Mouse (Mus musculus) forebrain, embryonic 10.5 days (tissue): ENCODE measurements around the gene Cyp2d12. TPM values are rescaled to one million over a fixed set of nuclear protein-coding genes. Genes with fewer than 3 reads are reported as not detected.

Experiments
- DNase-seq: peaks from one replicate; pipeline ENCODE4 v3.0.0-alpha.2; 2017; ENCODE audit warnings: low spot score; ENCODE audit errors: extremely low spot score
- H3K27ac ChIP-seq: fragments of 300-500 bp; sonication (generic); 2 replicates; pipeline ENCODE4 v1.5.1; 2016; ENCODE audit warnings: mild to moderate bottlenecking
- H3K27me3 ChIP-seq: fragments of 300-500 bp; sonication (generic); 2 replicates; pipeline ENCODE4 v1.6.1; 2016; ENCODE audit warnings: mild to moderate bottlenecking; ENCODE audit not compliant: poor library complexity, severe bottlenecking
- H3K36me3 ChIP-seq: fragments of 300-500 bp; sonication (generic); replicated peaks from 2 replicates; pipeline ENCODE4 v1.6.1; 2016; ENCODE audit warnings: mild to moderate bottlenecking, moderate library complexity
- H3K4me1 ChIP-seq: fragments of 300-500 bp; sonication (generic); 2 replicates; pipeline ENCODE4 v1.6.1; 2016
- H3K4me3 ChIP-seq: fragments of 300-500 bp; sonication (generic); 2 replicates; pipeline ENCODE4 v1.5.1; 2016; ENCODE audit warnings: mild to moderate bottlenecking, moderate library complexity
- H3K9me3 ChIP-seq: fragments of 300-500 bp; sonication (generic); 2 replicates; pipeline ENCODE4 v1.6.1; 2016; ENCODE audit warnings: mild to moderate bottlenecking, moderate library complexity
- WGBS: fragments of 180-500 bp; shearing (Covaris S2); methylation state at CpG from one replicate; pipeline ENCODE4 v1.1.7; 2016; 5-methylcytosine and 5-hydroxymethylcytosine counted together
- microRNA-seq: library from miRNA; unstranded; fragments of <30 nt; microRNA quantifications from one replicate; pipeline ENCODE4, GENCODE M21; 2017
- polyA plus RNA-seq: library from polyadenylated mRNA; unstranded; fragments of >200 nt; fragmentation: Nextera tagmentation; extraction: Ambion mirVana; gene quantifications from 2 replicates; pipeline ENCODE4 v1.2.1, GENCODE M21; 2016

Cyp2d12 gene
- polyA plus RNA-seq, 1 experiment from 2014 or later: not detected

GRCm38 (mm10) chr15:82579071-82579470 is 24.2 kb downstream of the Cyp2d12 start:
- no peaks in the 10 kb centered on the region for H3K36me3 ChIP-seq
- DNase-seq: no peak
- no peak overlapping the region for H3K27ac ChIP-seq
- WGBS: 88% methylated on average over 2 of the region's 2 CpGs
- H3K4me1 ChIP-seq: no peaks in the 10 kb centered on the region
- H3K9me3 ChIP-seq: no peaks in the 10 kb centered on the region; the same call in 1 of the 2 replicates
- H3K4me3 ChIP-seq: no peak overlapping the region
- no peaks in the 10 kb centered on the region for H3K27me3 ChIP-seq

- no peaks in the 10 kb centered on the region for H3K9me3 ChIP-seq
- H3K36me3 ChIP-seq: no peaks in the 10 kb centered on the region
- no peaks in the 10 kb centered on the region for H3K27me3 ChIP-seq
- H3K4me3 ChIP-seq: no peak overlapping the region
- DNase-seq: no peak
- 87% methylated on average over 9 of the region's 9 CpGs for WGBS
- no peaks in the 10 kb centered on the region for H3K4me1 ChIP-seq
- no peak overlapping the region for H3K27ac ChIP-seq
Measured at GRCm38 (mm10) chr15:82582621-82583020, 27.7 kb downstream of the Cyp2d12 start.

Small RNAs within 50 kb of the gene (microRNA-seq; reads per million reads assigned to microRNA genes)
- gene Gm27924: not detected
- not detected for gene Gm28023

Other genes starting within 250 kb of the Cyp2d12 start
- 20.5 and 20.8 TPM in 2 replicates for gene Naga, start 216.1 kb upstream of the Cyp2d12 start, polyA plus RNA-seq
- 3.7 and 4.3 TPM in 2 replicates for gene Pheta2, start 216.1 kb upstream of the Cyp2d12 start, polyA plus RNA-seq
- gene Smdt1, start 216.1 kb upstream of the Cyp2d12 start, polyA plus RNA-seq: 218 and 236 TPM in 2 replicates
- 228 and 249 TPM in 2 replicates for gene Ndufa6, start 200.8 kb upstream of the Cyp2d12 start, polyA plus RNA-seq
- gene Cyp2d22, start 174.8 kb upstream of the Cyp2d12 start, polyA plus RNA-seq: 3.0 and 3.8 TPM in 2 replicates
- gene Cyp2d11, start 161.1 kb upstream of the Cyp2d12 start, polyA plus RNA-seq: not detected in 2 replicates
- gene Cyp2d10, start 147.9 kb upstream of the Cyp2d12 start, polyA plus RNA-seq: not detected in 2 replicates
- not detected in 2 replicates for gene Cyp2d9, start 121.6 kb upstream of the Cyp2d12 start, polyA plus RNA-seq
- not detected in 2 replicates for gene Cyp2d34, start 65.9 kb downstream of the Cyp2d12 start, polyA plus RNA-seq
- gene Cyp2d40, start 209.1 kb downstream of the Cyp2d12 start, polyA plus RNA-seq: not detected in 2 replicates
- not detected in 2 replicates for gene Cyp2d26, start 239.2 kb downstream of the Cyp2d12 start, polyA plus RNA-seq